Mouse (Mus musculus) myocyte (in vitro differentiated cells): ENCODE measurements around the gene Fgf12. TPM values are rescaled to one million over a fixed set of nuclear protein-coding genes. Genes with fewer than 3 reads are reported as not detected.

Experiments
- H3K27me3 ChIP-seq: one replicate; pipeline ENCODE4 v1.6.1; 2011; ENCODE audit not compliant: control insufficient read depth, insufficient read depth, insufficient read length
- H3K36me3 ChIP-seq: one replicate; pipeline ENCODE4 v1.6.1; 2011; ENCODE audit not compliant: control insufficient read depth, insufficient read depth
- H3K4me2 ChIP-seq: one replicate; pipeline ENCODE4 v1.6.1; 2011; ENCODE audit warnings: low read depth, control low read depth
- H3K4me3 ChIP-seq: one replicate; pipeline ENCODE4 v1.5.1; 2011; ENCODE audit warnings: mild to moderate bottlenecking, control low read depth, moderate library complexity
- H3K79me2 ChIP-seq: one replicate; pipeline ENCODE4 v1.6.1; 2011; ENCODE audit not compliant: control insufficient read depth, insufficient read depth
- H3ac ChIP-seq: one replicate; pipeline ENCODE4 v1.6.1; 2011; ENCODE audit not compliant: control insufficient read depth, insufficient read length
- CEBPB ChIP-seq: IDR thresholded peaks from 2 replicates; pipeline ENCODE4 v1.6.1; 2011; ENCODE audit warnings: mild to moderate bottlenecking, moderate library complexity; ENCODE audit not compliant: poor library complexity, insufficient read depth, severe bottlenecking
- E2F4 ChIP-seq: IDR thresholded peaks from one replicate; pipeline ENCODE4 v1.6.1; 2011; ENCODE audit warnings: mild to moderate bottlenecking, control low read depth, moderate library complexity; ENCODE audit not compliant: insufficient read depth
- MAX ChIP-seq: IDR thresholded peaks from one replicate; pipeline ENCODE4 v1.6.1; 2011; ENCODE audit warnings: low read depth, mild to moderate bottlenecking, control low read depth
- MYOD1 ChIP-seq, 3 experiments: IDR thresholded peaks; one replicate each; pipeline ENCODE4 v1.6.1; 2011; ENCODE audit warnings: control low read depth in 2 of 3, low read depth in 2 of 3, mild to moderate bottlenecking in 2 of 3, moderate library complexity in 1 of 3; ENCODE audit not compliant: insufficient read length in 2 of 3, control insufficient read depth in 1 of 3
- MYOG ChIP-seq, 3 experiments: IDR thresholded peaks; one replicate each; pipeline ENCODE4 v1.6.1; 2011; ENCODE audit warnings: control low read depth in 2 of 3, low read depth in 2 of 3, mild to moderate bottlenecking in 2 of 3; ENCODE audit not compliant: insufficient read length in 2 of 3, control insufficient read depth in 1 of 3, insufficient read depth in 1 of 3
- POLR2A ChIP-seq: IDR thresholded peaks from one replicate; pipeline ENCODE4 v1.6.1; 2011; ENCODE audit warnings: low read depth, mild to moderate bottlenecking, control low read depth, moderate library complexity; ENCODE audit not compliant: insufficient read length
- POLR2AphosphoS2 ChIP-seq: IDR thresholded peaks from one replicate; pipeline ENCODE4 v1.6.1; 2011; ENCODE audit warnings: low read depth, control low read depth; ENCODE audit not compliant: insufficient read length
- REST ChIP-seq: IDR thresholded peaks from one replicate; pipeline ENCODE4 v1.6.1; 2011; ENCODE audit warnings: mild to moderate bottlenecking, control low read depth, moderate library complexity; ENCODE audit not compliant: insufficient read depth, insufficient read length
- SRF ChIP-seq: IDR thresholded peaks from one replicate; pipeline ENCODE4 v1.6.1; 2011; ENCODE audit warnings: low read depth; ENCODE audit not compliant: control insufficient read depth, insufficient read length
- TCF12 ChIP-seq: IDR thresholded peaks from one replicate; pipeline ENCODE4 v1.6.1; 2011; ENCODE audit warnings: mild to moderate bottlenecking, control low read depth; ENCODE audit not compliant: poor library complexity, insufficient read depth, severe bottlenecking
- TCF3 ChIP-seq: IDR thresholded peaks from one replicate; pipeline ENCODE4 v1.6.1; 2011; ENCODE audit warnings: low read depth, control low read depth; ENCODE audit not compliant: insufficient read length
- USF1 ChIP-seq: IDR thresholded peaks from one replicate; pipeline ENCODE4 v1.6.1; 2011; ENCODE audit warnings: low read depth, mild to moderate bottlenecking, control low read depth, moderate library complexity
- polyA plus RNA-seq: library from polyadenylated mRNA; unstranded; fragments of >200 nt; fragmentation: generic; extraction: Trizol; gene quantifications from one replicate; pipeline ENCODE4 v1.2.1, GENCODE M21; 2012; ENCODE audit warnings: missing spikeins

Gene Fgf12
- polyA plus RNA-seq, 1 experiment, result not detected

DNA sequence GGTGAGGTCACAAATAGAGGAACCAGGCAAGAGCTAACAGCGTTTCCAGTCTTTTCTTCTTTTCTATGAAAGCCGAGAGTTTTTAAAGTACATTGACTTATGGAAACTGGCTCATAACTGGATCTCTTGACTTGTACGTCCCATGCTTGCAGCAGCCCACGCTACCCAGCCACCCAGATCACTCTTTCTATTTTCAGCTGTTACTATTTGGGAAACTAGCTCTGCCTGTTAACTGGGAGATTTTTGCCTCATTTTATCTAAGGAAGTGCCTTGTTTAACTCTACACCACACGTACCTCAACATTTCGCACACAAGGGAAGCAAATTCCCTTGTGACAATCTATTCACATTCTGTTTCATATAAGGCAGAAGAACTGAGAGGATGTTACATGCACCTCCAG is 190.0 kb downstream of the Fgf12 start:
- no peak for TF ChIP-seq POLR2A
- no peak for TF ChIP-seq MYOD1 (IDR thresholded peaks at IDR 0.05; ENCODE audit: control insufficient read depth in 1 of 3, insufficient read length in 2 of 3, low read depth in 2 of 3)
- TF ChIP-seq TCF12, result no peak
- no peak for TF ChIP-seq SRF
- no peak for TF ChIP-seq MAX
- no peak for TF ChIP-seq E2F4
- no peak for TF ChIP-seq MYOG (IDR thresholded peaks at IDR 0.05; ENCODE audit: control insufficient read depth in 1 of 3, insufficient read depth in 1 of 3, insufficient read length in 2 of 3, low read depth in 2 of 3)
- TF ChIP-seq USF1, result no peak
- no peak for TF ChIP-seq CEBPB
- no peak for TF ChIP-seq TCF3
- TF ChIP-seq REST, result no peak
- TF ChIP-seq POLR2AphosphoS2, result no peak
- Histone ChIP-seq H3K4me2 (no peak overlapping the region), H3ac (no peak overlapping the region), H3K4me3 (no peak overlapping the region), H3K36me3 (no peaks in the 10 kb centered on the region), H3K79me2 (no peaks in the 10 kb centered on the region), H3K27me3 (no peaks in the 10 kb centered on the region)

DNA sequence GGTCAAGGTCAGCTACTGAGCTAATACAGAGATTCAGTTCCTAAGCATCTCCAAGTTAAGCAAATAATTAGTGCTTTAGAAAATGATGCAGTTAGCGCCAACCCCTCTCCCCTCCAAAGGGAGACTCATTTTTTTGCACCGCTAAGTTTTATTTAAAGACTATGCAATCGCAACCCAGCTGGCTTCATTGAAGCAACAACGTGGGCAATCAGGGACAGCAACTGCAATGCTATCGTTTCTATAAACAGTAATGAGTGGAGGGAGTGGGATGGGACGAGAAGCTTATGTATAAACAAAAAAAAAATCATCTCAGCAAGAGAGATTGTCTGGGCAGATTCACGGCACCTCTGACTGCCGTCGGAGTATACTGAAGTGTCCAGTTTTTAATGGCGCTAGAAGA is 197.6 kb downstream of the Fgf12 start:
- Histone ChIP-seq H3K27me3 (no peaks in the 10 kb centered on the region), H3K36me3 (no peaks in the 10 kb centered on the region), H3K4me3 (no peak overlapping the region), H3K4me2 (no peak overlapping the region), H3K79me2 (no peaks in the 10 kb centered on the region), H3ac (no peak overlapping the region)
- TF ChIP-seq TCF12 (no peak), MAX (no peak), SRF (no peak), E2F4 (no peak), USF1 (no peak), MYOD1 (IDR thresholded peaks at IDR 0.05; ENCODE audit: control insufficient read depth in 1 of 3, insufficient read length in 2 of 3, low read depth in 2 of 3) (no peak), TCF3 (no peak)

DNA sequence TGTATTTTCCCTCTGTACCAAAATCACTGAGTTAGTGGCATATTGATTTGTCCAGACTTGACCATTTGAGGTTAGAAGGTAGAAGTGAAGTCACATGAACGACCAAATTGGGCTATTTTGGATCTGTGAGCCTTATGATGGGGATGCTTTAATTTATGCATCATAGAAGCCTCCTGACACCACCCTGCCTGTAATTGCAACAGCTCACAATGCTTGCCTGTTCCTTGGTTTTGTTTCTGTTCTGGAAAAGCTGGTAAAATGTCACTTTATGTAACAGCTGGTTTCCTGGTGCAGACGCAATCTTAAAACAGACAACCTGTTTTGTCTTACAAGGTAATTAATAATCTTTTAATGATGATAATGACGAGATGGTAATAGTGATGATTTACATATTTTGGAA is 213.4 kb downstream of the Fgf12 start:
- H3K79me2 ChIP-seq, result no peaks in the 10 kb centered on the region
- no peak overlapping the region for H3K4me3 ChIP-seq
- no peak overlapping the region for H3ac ChIP-seq
- H3K4me2 ChIP-seq, result no peak overlapping the region
- TF ChIP-seq POLR2A (no peak), USF1 (no peak), E2F4 (no peak), TCF12 (no peak), MYOD1 (IDR thresholded peaks at IDR 0.05; ENCODE audit: control insufficient read depth in 1 of 3, insufficient read length in 2 of 3, low read depth in 2 of 3) (no peak), POLR2AphosphoS2 (no peak), MAX (no peak), TCF3 (no peak), SRF (no peak), MYOG (IDR thresholded peaks at IDR 0.05; ENCODE audit: control insufficient read depth in 1 of 3, insufficient read depth in 1 of 3, insufficient read length in 2 of 3, low read depth in 2 of 3) (no peak)
- no peaks in the 10 kb centered on the region for H3K36me3 ChIP-seq
- no peaks in the 10 kb centered on the region for H3K27me3 ChIP-seq

DNA sequence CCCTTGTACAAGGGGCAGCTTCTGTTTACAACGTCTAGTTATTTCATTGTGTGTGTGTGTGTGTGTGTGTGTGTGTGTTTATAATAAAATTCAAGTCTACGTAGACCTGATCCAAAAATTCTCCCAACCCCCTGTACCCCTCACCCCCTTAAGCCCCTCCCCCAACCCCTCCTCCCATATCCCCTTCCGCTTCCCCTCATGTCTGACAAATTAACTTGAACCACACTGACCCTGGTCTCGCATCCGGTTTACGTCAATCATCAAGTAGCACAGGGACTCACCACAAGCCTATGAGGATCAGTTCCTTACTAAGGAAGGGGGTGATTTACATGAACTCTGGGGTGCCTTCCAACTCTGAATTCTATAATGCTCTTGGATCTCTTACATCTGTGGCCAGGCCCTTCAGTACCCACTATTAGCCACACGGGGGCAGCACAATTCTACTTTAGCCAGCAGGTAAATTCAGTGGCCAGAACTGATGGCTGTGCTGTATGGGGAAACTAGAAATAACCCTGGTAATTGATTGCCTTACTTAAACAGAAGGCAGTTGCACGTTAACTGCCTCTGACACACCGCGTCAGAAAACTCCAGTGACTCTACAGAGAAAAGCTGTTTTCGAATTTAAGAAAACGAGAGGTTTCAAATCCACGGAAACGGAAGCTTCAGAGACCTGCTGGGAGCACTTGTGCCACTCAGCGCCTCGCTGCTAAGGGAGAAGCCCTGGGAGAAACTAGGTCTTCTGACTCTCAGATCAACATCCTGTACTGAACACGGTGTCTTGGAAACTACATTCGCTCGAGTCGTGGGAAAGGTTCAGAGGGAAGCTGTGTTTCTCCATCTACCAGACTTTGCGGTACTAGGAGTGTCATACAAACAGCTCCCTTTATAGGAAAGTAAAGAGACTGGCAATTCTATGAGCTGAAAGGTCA is 235.0 kb downstream of the Fgf12 start:
- Histone ChIP-seq H3K27me3 (no peaks in the 10 kb centered on the region), H3ac (no peak overlapping the region), H3K36me3 (no peaks in the 10 kb centered on the region), H3K79me2 (no peaks in the 10 kb centered on the region), H3K4me2 (no peak overlapping the region), H3K4me3 (no peak overlapping the region)
- TF ChIP-seq MAX, result no peak
- no peak for TF ChIP-seq TCF3
- TF ChIP-seq E2F4, result no peak
- TF ChIP-seq USF1, result no peak
- TF ChIP-seq TCF12, result no peak
- TF ChIP-seq POLR2A, result no peak
- no peak for TF ChIP-seq CEBPB
- no peak for TF ChIP-seq MYOD1 (IDR thresholded peaks at IDR 0.05; ENCODE audit: control insufficient read depth in 1 of 3, insufficient read length in 2 of 3, low read depth in 2 of 3)
- no peak for TF ChIP-seq POLR2AphosphoS2
- no peak for TF ChIP-seq SRF
- TF ChIP-seq REST, result no peak
- no peak for TF ChIP-seq MYOG (IDR thresholded peaks at IDR 0.05; ENCODE audit: control insufficient read depth in 1 of 3, insufficient read depth in 1 of 3, insufficient read length in 2 of 3, low read depth in 2 of 3)

DNA sequence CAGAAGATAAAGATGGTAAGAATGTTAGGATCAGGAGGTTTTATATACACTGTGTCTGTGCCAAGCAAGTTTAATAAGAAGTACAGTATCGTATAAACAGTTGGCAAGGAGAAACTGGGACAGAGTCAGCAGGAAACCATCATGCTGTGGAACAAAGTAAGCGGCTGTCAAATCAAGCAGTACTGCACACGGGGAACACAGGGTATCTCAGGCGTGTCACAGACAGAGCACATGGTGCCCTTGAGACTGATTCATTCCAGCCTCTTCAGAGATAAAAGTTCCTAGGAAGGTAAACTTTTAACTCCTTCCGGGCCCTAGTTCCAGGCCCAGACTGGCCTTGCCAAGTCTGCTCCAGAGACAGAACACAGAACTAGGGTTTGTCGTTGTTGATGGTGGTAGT is 240.4 kb downstream of the Fgf12 start:
- no peak overlapping the region for H3K4me2 ChIP-seq
- H3K27me3 ChIP-seq, result no peaks in the 10 kb centered on the region
- TF ChIP-seq SRF (no peak), USF1 (no peak), E2F4 (no peak), REST (no peak)
- H3K79me2 ChIP-seq, result no peaks in the 10 kb centered on the region
- H3K4me3 ChIP-seq, result no peak overlapping the region
- no peaks in the 10 kb centered on the region for H3K36me3 ChIP-seq
- no peak overlapping the region for H3ac ChIP-seq
